Mouse (Mus musculus) adrenal gland, postnatal 4 days (tissue): ENCODE data around the gene Zp1. TPM values are rescaled to one million over a fixed set of nuclear protein-coding genes. Genes with fewer than 3 reads are reported as not detected.

Experiments used
- DNase-seq, 2 experiments: peaks; one replicate each; pipeline ENCODE4 v3.0.0; 2021 to 2022; ENCODE audit warnings: low spot score in 2 of 2, mixed read lengths in 2 of 2
- total RNA-seq, 2 experiments: library from RNA; stranded (reverse); gene quantifications; 2 replicates each; pipeline ENCODE4 v1.2.3; 2021

The Zp1 gene
- total RNA-seq, 2 experiments from 2014 or later: not detected

GRCm38 (mm10) chr19:10880085-10880974 is 40.1 kb downstream of the Zp1 start:
- no peak for DNase-seq

GRCm38 (mm10) chr19:10878201-10878837 is 42.1 kb downstream of the Zp1 start:
- DNase-seq: no peak

- DNase-seq: no peak
Observed at GRCm38 (mm10) chr19:10871328-10871961, 49.0 kb downstream of the Zp1 start.

- DNase-seq: no peak
Observed at GRCm38 (mm10) chr19:10870676-10871075, 49.8 kb downstream of the Zp1 start.

DNA sequence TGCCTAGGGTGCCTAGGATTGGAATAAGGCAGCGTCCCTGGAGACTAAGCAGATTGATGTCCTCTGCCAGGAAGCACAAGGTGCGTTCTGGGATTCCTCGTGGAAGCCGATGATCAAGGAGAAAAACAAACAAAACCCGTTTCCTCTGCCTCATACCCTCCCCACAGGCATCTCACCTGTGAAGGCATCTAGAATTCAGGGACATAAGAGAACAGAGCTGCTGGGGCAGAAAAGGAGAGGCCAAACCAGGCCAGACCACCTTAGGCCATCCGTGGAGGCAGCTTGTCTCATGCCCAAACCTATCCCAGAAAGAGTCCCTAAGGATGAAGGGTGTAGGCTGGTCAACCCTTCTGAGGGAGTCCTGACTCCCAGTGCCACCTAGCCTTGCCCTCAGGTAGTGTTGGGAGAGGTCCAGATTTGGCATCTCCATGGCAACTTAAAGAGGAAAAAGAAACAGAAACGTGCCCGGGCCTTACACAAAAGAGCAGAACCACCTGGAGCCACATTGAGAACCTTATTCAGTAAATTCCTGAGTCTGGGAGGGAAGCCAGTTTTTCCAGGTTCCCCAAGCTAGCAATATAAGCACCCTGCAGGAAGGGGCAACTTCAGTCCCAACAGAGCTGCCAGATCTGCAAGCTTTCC is 50.4 kb downstream of the Zp1 start, which contains the start of gene Tmem132a:
TSS of gene Tmem132a (minus strand) at position 55 of the 642 bp plus-strand sequence.
- no peak for DNase-seq

DNA sequence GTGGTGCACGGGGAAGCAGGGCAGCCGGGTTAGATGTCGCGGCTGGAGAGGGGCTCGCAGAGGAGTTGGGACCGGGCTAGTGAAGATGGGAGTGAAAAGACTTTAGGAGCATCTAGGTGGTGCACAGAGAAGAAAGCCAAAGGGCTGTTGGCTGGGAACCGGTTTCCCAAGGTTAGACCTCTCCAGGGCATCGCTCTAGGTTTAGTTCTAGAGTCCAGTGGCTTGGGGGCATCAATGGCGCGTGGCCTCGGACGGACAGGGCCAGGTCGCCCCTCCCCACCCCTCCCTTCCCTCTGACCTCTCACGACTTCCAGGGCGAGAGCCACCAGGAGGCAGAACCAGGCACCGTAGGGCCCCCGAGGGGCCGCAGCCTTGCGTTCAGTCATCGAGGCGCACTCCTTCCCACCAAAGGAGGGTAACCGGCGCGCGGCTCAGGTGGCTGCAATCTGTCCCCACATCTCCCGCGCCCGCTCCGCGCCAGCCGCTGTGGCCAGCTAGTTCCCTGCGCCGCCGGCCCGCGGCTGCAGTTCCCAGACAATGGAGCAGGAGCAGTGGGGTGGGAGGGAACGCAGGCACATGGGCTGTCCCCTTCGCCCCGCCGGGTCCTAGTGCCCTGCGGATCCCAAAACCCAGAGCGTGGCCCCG is 51.1 kb downstream of the Zp1 start:
- DNase-seq: peak; percentile 48 to 55

GRCm38 (mm10) chr19:10868623-10869141 is 51.8 kb downstream of the Zp1 start:
- no peak for DNase-seq

GRCm38 (mm10) chr19:10867946-10868622 is 52.3 kb downstream of the Zp1 start:
- no peak for DNase-seq

- DNase-seq: no peak
Observed at GRCm38 (mm10) chr19:10866351-10866750, 54.1 kb downstream of the Zp1 start.

Other genes starting within 250 kb of the Zp1 start
- under 1 TPM in 1 of 2 experiments, not detected in 1; 0.56 TPM for gene Pga5, start 242.6 kb downstream of the Zp1 start, total RNA-seq
- 10 to 100 TPM; 27.0 to 28.6 TPM for gene Vps37c, start 231.9 kb downstream of the Zp1 start, total RNA-seq
- gene Cd5, start 181.6 kb downstream of the Zp1 start, total RNA-seq: under 1 TPM; 0.22 to 0.34 TPM
- under 1 TPM; 0.20 to 0.23 TPM for gene Cd6, start 90.6 kb downstream of the Zp1 start, total RNA-seq
- 1 to 10 TPM; 3.5 to 3.8 TPM for gene Slc15a3, start 80.9 kb downstream of the Zp1 start, total RNA-seq
- gene Tmem132a, start 50.7 kb downstream of the Zp1 start, total RNA-seq: 10 to 100 TPM; 40.7 to 48.1 TPM
- 10 to 100 TPM; 91.3 to 93.3 TPM for gene Tmem109, start 38.6 kb downstream of the Zp1 start, total RNA-seq
- 100 to 1,000 TPM; 253 to 266 TPM for gene Prpf19, start 25.4 kb downstream of the Zp1 start, total RNA-seq
- under 1 TPM in 1 of 2 experiments, not detected in 1; 0.23 TPM for gene Ptgdr2, start 16.5 kb upstream of the Zp1 start, total RNA-seq
- 10 to 100 TPM; 15.4 to 18.5 TPM for gene Ccdc86, start 28.6 kb upstream of the Zp1 start, total RNA-seq
- 10 to 100 TPM; 15.6 to 15.9 TPM for gene Ms4a10, start 54.0 kb upstream of the Zp1 start, total RNA-seq
- under 1 TPM in 1 of 2 experiments, not detected in 1; 0.51 TPM for gene Ms4a15, start 72.6 kb upstream of the Zp1 start, total RNA-seq
- not detected for gene Ms4a18, start 97.4 kb upstream of the Zp1 start, total RNA-seq
- 1 to 10 TPM; 1.1 to 1.5 TPM for gene Ms4a8a, start 160.5 kb upstream of the Zp1 start, total RNA-seq
- not detected for gene 1700017D01Rik, start 210.2 kb upstream of the Zp1 start, total RNA-seq
- not detected for gene 1700025F22Rik, start 244.7 kb upstream of the Zp1 start, total RNA-seq